Comparison of ENCODE assay signal across 7 mouse cellular contexts in the genomic region with DNA sequence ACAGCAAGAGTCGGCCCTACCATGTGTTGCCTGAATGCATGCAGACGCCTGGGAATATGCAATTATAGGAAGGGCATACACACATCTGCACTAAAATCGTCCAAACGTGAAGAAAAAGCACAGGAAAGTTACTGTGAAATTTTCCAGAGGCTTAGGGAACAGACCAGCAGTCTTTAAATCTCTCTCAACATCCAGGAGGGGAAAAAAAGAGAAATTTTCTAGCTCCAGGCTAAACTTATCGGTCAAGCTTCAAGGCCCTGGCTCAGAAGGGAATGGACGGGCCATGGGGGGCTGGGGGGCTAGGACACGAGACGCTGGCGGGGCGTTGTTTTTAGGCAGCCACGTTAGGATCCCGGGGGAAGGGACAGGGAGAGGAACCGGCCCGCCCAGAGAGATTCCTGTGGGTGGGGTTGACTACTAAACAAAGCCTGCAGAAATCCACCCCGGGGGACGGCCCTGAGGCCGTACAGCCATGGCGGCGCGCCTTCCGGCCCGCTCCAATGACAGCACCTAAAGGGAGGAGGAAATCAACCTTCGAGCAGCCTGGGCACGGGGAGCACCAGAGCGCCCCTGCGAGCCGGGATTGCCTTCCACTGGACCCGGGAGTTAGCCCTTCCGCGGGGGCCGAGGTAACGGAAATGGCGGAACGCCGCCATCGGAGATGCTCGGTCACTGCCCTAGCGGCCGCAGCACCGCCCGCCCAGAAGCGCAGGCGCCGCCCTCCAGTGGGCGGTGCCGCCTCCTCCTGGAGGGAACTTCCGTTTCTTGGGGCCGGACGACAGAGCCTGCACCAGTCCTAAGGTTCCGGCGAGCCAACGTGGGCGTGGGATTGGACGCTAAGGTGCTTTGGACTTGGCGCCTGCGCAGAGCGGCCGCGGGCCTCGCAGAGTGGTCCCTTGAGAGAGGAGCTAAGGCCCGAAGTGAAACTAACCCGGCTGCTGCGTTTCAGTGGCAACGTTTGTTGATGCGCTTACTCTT. TPM values are rescaled to one million over a fixed set of nuclear protein-coding genes. Genes with fewer than 3 reads are reported as not detected.
DNase-seq lines count a peak whose midpoint lies in the region; ATAC-seq lines count a peak whose summit lies in the region.

No protein-coding gene starts in this region.

- WGBS in intestine, embryonic 16.5 days, result 18% methylated on average over 64 of the region's 65 CpGs
- WGBS in midbrain, embryonic 11.5 days, result 23% methylated on average over 63 of the region's 65 CpGs

- peak; percentile 99 for ATAC-seq in intestine, embryonic 16.5 days
- peak; percentile 99 for ATAC-seq in midbrain, embryonic 11.5 days (ENCODE audit: low FRiP score)

- peak overlapping the region; percentile 54 for H3K4me3 ChIP-seq in intestine, embryonic 16.5 days (ENCODE audit: low read length)
- H3K4me3 ChIP-seq in midbrain, embryonic 11.5 days (ENCODE audit: low read depth, low read length), result peak overlapping the region; percentile 49

- intact Hi-C loops in gastrocnemius, postnatal 36 days (cut with DNase I), result loop anchor here (2.0 to 10.0 kb wide), 2 partner anchors 69 to 725 kb away; partner anchors contain the start of genes Ofd1 and Trappc2
- intact Hi-C loops in left cerebral cortex, postnatal 36 days (cut with DNase I), result loop anchor here (1.0 kb wide), 1 partner anchor 31 kb away; the partner anchor contains the start of gene Rab9

- no peaks in the 10 kb centered on the region for H3K9me3 ChIP-seq in intestine, embryonic 16.5 days (ENCODE audit: control insufficient read depth, low read length)
- no peaks in the 10 kb centered on the region for H3K9me3 ChIP-seq in midbrain, embryonic 11.5 days (ENCODE audit: control insufficient read depth, low read length)

- peak overlapping the region; percentile 48 for H3K4me2 ChIP-seq in intestine, embryonic 16.5 days (ENCODE audit: low read depth, low read length)
- peak overlapping the region; percentile 42 for H3K4me2 ChIP-seq in midbrain, embryonic 11.5 days

- H3K9ac ChIP-seq in intestine, embryonic 16.5 days (ENCODE audit: low read depth, low read length), result peak overlapping the region; percentile 72
- peak overlapping the region; percentile 79 for H3K9ac ChIP-seq in midbrain, embryonic 11.5 days (ENCODE audit: low read length)

- peak overlapping the region; percentile 92 for H3K27ac ChIP-seq in intestine, embryonic 16.5 days (ENCODE audit: low read length)
- H3K27ac ChIP-seq in midbrain, embryonic 11.5 days (ENCODE audit: low read depth, low read length), result peak overlapping the region; percentile 93

- DNase-seq in adrenal gland, adult 2 months, result peak; percentile 94
- peak; percentile 88 for DNase-seq in embryo, embryonic 11.5 days (ENCODE audit: low read depth, low spot score)
- DNase-seq in gastrocnemius, postnatal 36 days, result peak; percentile 86 to 90
- peak; percentile 87 to 88 for DNase-seq in left cerebral cortex, postnatal 36 days (ENCODE audit: low spot score in 2 of 2)
- DNase-seq in midbrain, embryonic 11.5 days (ENCODE audit: low spot score, missing footprints), result peak; percentile 98
- DNase-seq in skeletal muscle tissue, adult 2 months (ENCODE audit: low read depth, low spot score), result peak; percentile 97

- H3K4me1 ChIP-seq in intestine, embryonic 16.5 days (ENCODE audit: control insufficient read depth, insufficient read depth, low read length), result no peaks in the 10 kb centered on the region
- H3K4me1 ChIP-seq in midbrain, embryonic 11.5 days (ENCODE audit: control insufficient read depth, insufficient read depth, low read length), result no peaks in the 10 kb centered on the region

- H3K36me3 ChIP-seq in intestine, embryonic 16.5 days (ENCODE audit: control insufficient read depth, insufficient read depth, low read length), result no peaks in the 10 kb centered on the region
- no peaks in the 10 kb centered on the region for H3K36me3 ChIP-seq in midbrain, embryonic 11.5 days (ENCODE audit: control insufficient read depth, insufficient read depth, low read length)

- H3K27me3 ChIP-seq in intestine, embryonic 16.5 days (replicated peaks; ENCODE audit: control insufficient read depth, insufficient read depth, low read length), result no peaks in the 10 kb centered on the region
- H3K27me3 ChIP-seq in midbrain, embryonic 11.5 days (ENCODE audit: control insufficient read depth, insufficient read depth, low read length), result no peaks in the 10 kb centered on the region; the same call in 1 of the 2 replicates

RNA-seq across cellular contexts. Expression of gene Tceanc, which starts 8.3 kb away (rescaled TPM):
- total RNA-seq in adrenal gland, adult 2 months (2021), result 1 to 10 TPM; 2.9 to 4.7 TPM
- 0.84 and 1.0 TPM in 2 replicates for polyA plus RNA-seq in adrenal gland, adult 2 months (2012; rRNA removed)
- total RNA-seq in gastrocnemius, postnatal 36 days (2021), result 1 to 10 TPM; 2.0 to 2.9 TPM
- 4.8 and 4.9 TPM in 2 replicates for polyA plus RNA-seq in intestine, embryonic 16.5 days (2015; fragmentation: Nextera tagmentation; extraction: Ambion mirVana)
- total RNA-seq in left cerebral cortex, postnatal 36 days (2021), result 1 to 10 TPM; 1.7 to 2.2 TPM
- polyA plus RNA-seq in midbrain, embryonic 11.5 days (2014; fragmentation: Nextera tagmentation; extraction: Ambion mirVana), result 11.3 and 13.5 TPM in 2 replicates

RNA-seq across cellular contexts. Expression of gene Rab9, which starts 30.4 kb away (rescaled TPM):
- total RNA-seq in adrenal gland, adult 2 months (2021), result 10 to 100 TPM; 47.3 to 49.9 TPM
- 1.7 and 1.8 TPM in 2 replicates for polyA plus RNA-seq in adrenal gland, adult 2 months (2012; rRNA removed)
- total RNA-seq in gastrocnemius, postnatal 36 days (2021), result 10 to 100 TPM; 14.2 to 18.2 TPM
- polyA plus RNA-seq in intestine, embryonic 16.5 days (2015; fragmentation: Nextera tagmentation; extraction: Ambion mirVana), result 65.4 and 65.9 TPM in 2 replicates
- total RNA-seq in left cerebral cortex, postnatal 36 days (2021), result 10 to 100 TPM; 31.5 to 37.0 TPM
- polyA plus RNA-seq in midbrain, embryonic 11.5 days (2014; fragmentation: Nextera tagmentation; extraction: Ambion mirVana), result 53.1 and 53.9 TPM in 2 replicates

Comparison
In these comparisons a context has a peak if more than half of its experiments do, and no peak if none do; other contexts are left out.
1. Peak in every context shown above with its lines: DNase-seq, ATAC-seq, H3K4me3 ChIP-seq and H3K27ac ChIP-seq.